Mouse (Mus musculus): ENCODE measurements around the gene Rbm20. TPM values are rescaled to one million over a fixed set of nuclear protein-coding genes. Genes with fewer than 3 reads are reported as not detected.
"Not testable (repeated sequence)": the region's sequence is repeated elsewhere in the genome, so short reads cannot be mapped to it uniquely, and the experiment has no call there.

The Rbm20 gene
- polyA plus RNA-seq, 2 experiments, result 0.04 to 0.18 TPM

- ATAC-seq (ENCODE audit: insufficient read depth) (peak; percentile 68), DNase-seq (ENCODE audit: low read depth in 3 of 3, low spot score in 3 of 3) (no peak)
- Histone ChIP-seq H3K9ac (replicated peaks) (peak overlapping the region; percentile 94), H3K9me3 (ENCODE audit: control insufficient read depth, low read length) (no peaks in the 10 kb centered on the region), H3K27me3 (ENCODE audit: control insufficient read depth, insufficient read depth, low read length) (no peaks in the 10 kb centered on the region), H3K27ac (peak overlapping the region; percentile 79), H3K4me2 (ENCODE audit: low read depth) (peak overlapping the region; percentile 98), H3K36me3 (replicated peaks; ENCODE audit: control insufficient read depth, insufficient read depth, low read depth) (no peaks in the 10 kb centered on the region), H3K4me1 (replicated peaks; ENCODE audit: control insufficient read depth in 2 of 2, insufficient read depth in 2 of 2, low read length in 1 of 2) (peaks cover 22 to 30% of the 10 kb centered on the region in 2 experiments), H3K4me3 (ENCODE audit: insufficient read depth in 1 of 2, low read depth in 2 of 2, low read length in 2 of 2) (peak overlapping the region; percentile 87 to 98)
- WGBS (ENCODE audit: insufficient replicate concordance), result under 1% methylated on average over 76 of the region's 83 CpGs
- peak; percentile 54 for TF ChIP-seq CTCF (IDR thresholded peaks at IDR 0.05; ENCODE audit: low read depth)
- no peak for TF ChIP-seq EP300 (IDR thresholded peaks at IDR 0.05; ENCODE audit: low read depth)
Observed at GRCm38 (mm10) chr19:53903507-53904321, 226.6 kb downstream of the Rbm20 start.

GRCm38 (mm10) chr19:53904833-53905480 is 227.9 kb downstream of the Rbm20 start:
- peaks cover 4% of the 10 kb centered on the region; the same call in 1 of the 2 replicates for H3K36me3 ChIP-seq (replicated peaks; ENCODE audit: control insufficient read depth, insufficient read depth, low read depth)
- peak overlapping the region; percentile 6; the same call in 1 of the 2 replicates for H3K27ac ChIP-seq
- no peaks in the 10 kb centered on the region for H3K9me3 ChIP-seq (ENCODE audit: control insufficient read depth, low read length)
- peak overlapping the region; percentile 98 for H3K4me2 ChIP-seq (ENCODE audit: low read depth)
- WGBS (ENCODE audit: insufficient replicate concordance), result 32% methylated on average over 7 of the region's 7 CpGs
- peaks cover 22 to 30% of the 10 kb centered on the region in 2 experiments for H3K4me1 ChIP-seq (replicated peaks; ENCODE audit: control insufficient read depth in 2 of 2, insufficient read depth in 2 of 2, low read length in 1 of 2)
- H3K27me3 ChIP-seq (ENCODE audit: control insufficient read depth, insufficient read depth, low read length), result no peaks in the 10 kb centered on the region
- no peak overlapping the region; the same call in 1 of the 2 replicates for H3K9ac ChIP-seq (replicated peaks)
- no peak for TF ChIP-seq CTCF (IDR thresholded peaks at IDR 0.05; ENCODE audit: low read depth)
- no peak for TF ChIP-seq EP300 (IDR thresholded peaks at IDR 0.05; ENCODE audit: low read depth)
- ATAC-seq (ENCODE audit: insufficient read depth) (no peak), DNase-seq (ENCODE audit: low read depth in 3 of 3, low spot score in 3 of 3) (no peak)
- peak overlapping the region in 1 of 2 experiments; percentile 98; a peak in 2 of 4 replicates for H3K4me3 ChIP-seq (ENCODE audit: insufficient read depth in 1 of 2, low read depth in 2 of 2, low read length in 2 of 2)

- TF ChIP-seq EP300 (IDR thresholded peaks at IDR 0.05; ENCODE audit: low read depth) (no peak), CTCF (IDR thresholded peaks at IDR 0.05; ENCODE audit: low read depth) (no peak)
- H3K4me3 ChIP-seq (ENCODE audit: insufficient read depth in 1 of 2, low read depth in 2 of 2, low read length in 2 of 2), result 0 out of 4 replicates have a peak overlapping the region, but pooled peaks of 1 of the 2 experiments have one; percentile 16
- DNase-seq (ENCODE audit: low read depth in 3 of 3, low spot score in 3 of 3) (no peak), ATAC-seq (ENCODE audit: insufficient read depth) (no peak)
- H3K27ac ChIP-seq, result peak overlapping the region; percentile 13; the same call in 1 of the 2 replicates
- H3K4me2 ChIP-seq (ENCODE audit: low read depth), result peak overlapping the region; percentile 98
- no peaks in the 10 kb centered on the region for H3K27me3 ChIP-seq (ENCODE audit: control insufficient read depth, insufficient read depth, low read length)
- WGBS (ENCODE audit: insufficient replicate concordance), result 32% methylated on average over 6 of the region's 6 CpGs
- H3K9me3 ChIP-seq (ENCODE audit: control insufficient read depth, low read length), result no peaks in the 10 kb centered on the region
- peaks cover 19 to 28% of the 10 kb centered on the region in 2 experiments for H3K4me1 ChIP-seq (replicated peaks; ENCODE audit: control insufficient read depth in 2 of 2, insufficient read depth in 2 of 2, low read length in 1 of 2)
- H3K9ac ChIP-seq (replicated peaks), result 0 out of 2 replicates have a peak overlapping the region, but pooled peaks have one; percentile 9
- H3K36me3 ChIP-seq (replicated peaks; ENCODE audit: control insufficient read depth, insufficient read depth, low read depth), result peaks cover 4% of the 10 kb centered on the region; the same call in 1 of the 2 replicates
Observed at GRCm38 (mm10) chr19:53906033-53906702, 229.1 kb downstream of the Rbm20 start.

DNA sequence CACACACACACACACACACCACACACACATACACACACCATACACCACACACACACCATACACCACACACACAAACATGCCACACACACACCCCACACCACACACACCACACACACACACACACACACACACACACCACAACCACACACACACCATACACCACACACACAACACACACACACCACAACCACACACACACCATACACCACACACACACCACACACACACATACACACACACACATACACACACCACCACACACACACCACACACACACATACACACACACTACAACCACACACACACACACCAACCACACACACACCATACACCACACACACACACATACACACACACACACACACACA is 229.6 kb downstream of the Rbm20 start:
- not testable (repeated sequence) for H3K36me3 ChIP-seq (replicated peaks; ENCODE audit: control insufficient read depth, insufficient read depth, low read depth); H3K27ac ChIP-seq; H3K4me2 ChIP-seq (ENCODE audit: low read depth); H3K4me3 ChIP-seq (ENCODE audit: insufficient read depth in 1 of 2, low read depth in 2 of 2, low read length in 2 of 2); DNase-seq (ENCODE audit: low read depth in 3 of 3, low spot score in 3 of 3); ATAC-seq (ENCODE audit: insufficient read depth); H3K27me3 ChIP-seq (ENCODE audit: control insufficient read depth, insufficient read depth, low read length); H3K9me3 ChIP-seq (ENCODE audit: control insufficient read depth, low read length); H3K9ac ChIP-seq (replicated peaks)
- H3K4me1 ChIP-seq (replicated peaks; ENCODE audit: control insufficient read depth in 2 of 2, insufficient read depth in 2 of 2, low read length in 1 of 2), result peaks cover 15 to 23% of the 10 kb centered on the region in 2 experiments
